Mouse (Mus musculus): ENCODE data around the gene Atp5g2. TPM values are rescaled to one million over a fixed set of nuclear protein-coding genes. Genes with fewer than 3 reads are reported as not detected.

The Atp5g2 gene
- polyA plus RNA-seq, 1 experiment from 2014 or later: 59.0 TPM

- under 1% methylated on average over 11 of the region's 11 CpGs for WGBS
- no peaks in the 10 kb centered on the region for H3K36me3 ChIP-seq
- ATAC-seq (ENCODE audit: insufficient number of reproducible peaks, low FRiP score, low TSS enrichment, low read depth): peak; percentile 59; the same call in 1 of the 2 replicates
- H3K9ac ChIP-seq: no peak overlapping the region
- no peak overlapping the region for H3K27ac ChIP-seq (replicated peaks)
- H3K9me3 ChIP-seq (replicated peaks): no peaks in the 10 kb centered on the region
- H3K27me3 ChIP-seq: peaks cover 84% of the 10 kb centered on the region
- peak overlapping the region; percentile 53 for H3K4me3 ChIP-seq (replicated peaks)
- peak overlapping the region; percentile 97 for H3K4me2 ChIP-seq (replicated peaks)
- H3K4me1 ChIP-seq: peaks cover 29% of the 10 kb centered on the region
These were observed 21.4 kb upstream of the Atp5g2 start for GRCm38 (mm10) chr15:102693600-102693999.

GRCm38 (mm10) chr15:102692991-102693411 lies 20.8 kb upstream of the Atp5g2 start:
- Histone ChIP-seq H3K27me3 (peaks cover 78% of the 10 kb centered on the region), H3K27ac (replicated peaks) (no peak overlapping the region), H3K36me3 (no peaks in the 10 kb centered on the region), H3K9me3 (replicated peaks) (no peaks in the 10 kb centered on the region), H3K4me3 (replicated peaks) (peak overlapping the region; percentile 53), H3K9ac (no peak overlapping the region; the same call in 1 of the 2 replicates), H3K4me2 (replicated peaks) (peak overlapping the region; percentile 97), H3K4me1 (peaks cover 29% of the 10 kb centered on the region)
- ATAC-seq (ENCODE audit: insufficient number of reproducible peaks, low FRiP score, low TSS enrichment, low read depth): peak; percentile 77
- 0% methylated on average over 32 of the region's 32 CpGs for WGBS

- no peak for ATAC-seq (ENCODE audit: insufficient number of reproducible peaks, low FRiP score, low TSS enrichment, low read depth)
- 3% methylated on average over 26 of the region's 26 CpGs for WGBS
- Histone ChIP-seq H3K4me3 (replicated peaks) (peak overlapping the region; percentile 53), H3K27ac (replicated peaks) (no peak overlapping the region), H3K4me1 (peaks cover 29% of the 10 kb centered on the region), H3K36me3 (no peaks in the 10 kb centered on the region), H3K9ac (no peak overlapping the region; the same call in 1 of the 2 replicates), H3K9me3 (replicated peaks) (no peaks in the 10 kb centered on the region), H3K27me3 (peaks cover 72% of the 10 kb centered on the region), H3K4me2 (replicated peaks) (peak overlapping the region; percentile 97)
These were observed 20.2 kb upstream of the Atp5g2 start for GRCm38 (mm10) chr15:102692321-102692804.

GRCm38 (mm10) chr15:102685791-102686190 lies 13.6 kb upstream of the Atp5g2 start:
- Histone ChIP-seq H3K27me3 (peaks cover 25% of the 10 kb centered on the region), H3K9ac (no peak overlapping the region), H3K4me2 (replicated peaks) (no peak overlapping the region), H3K4me1 (no peaks in the 10 kb centered on the region), H3K27ac (replicated peaks) (no peak overlapping the region), H3K36me3 (no peaks in the 10 kb centered on the region), H3K4me3 (replicated peaks) (no peak overlapping the region), H3K9me3 (replicated peaks) (no peaks in the 10 kb centered on the region)
- 20% methylated on average over 4 of the region's 4 CpGs for WGBS
- no peak for ATAC-seq (ENCODE audit: insufficient number of reproducible peaks, low FRiP score, low TSS enrichment, low read depth)

GRCm38 (mm10) chr15:102683670-102684069 lies 11.5 kb upstream of the Atp5g2 start:
- ATAC-seq (ENCODE audit: insufficient number of reproducible peaks, low FRiP score, low TSS enrichment, low read depth): no peak
- H3K4me3 ChIP-seq (replicated peaks): no peak overlapping the region
- H3K36me3 ChIP-seq: no peaks in the 10 kb centered on the region
- H3K4me1 ChIP-seq: no peaks in the 10 kb centered on the region
- no peak overlapping the region for H3K9ac ChIP-seq
- no peak overlapping the region for H3K27ac ChIP-seq (replicated peaks)
- no peaks in the 10 kb centered on the region for H3K9me3 ChIP-seq (replicated peaks)
- peaks cover 14% of the 10 kb centered on the region; the same call in 1 of the 2 replicates for H3K27me3 ChIP-seq
- no peak overlapping the region for H3K4me2 ChIP-seq (replicated peaks)
- WGBS: 5% methylated on average over 1 of the region's 1 CpGs

GRCm38 (mm10) chr15:102676345-102676744 lies 4.2 kb upstream of the Atp5g2 start:
- Histone ChIP-seq H3K9ac (no peak overlapping the region), H3K27me3 (no peaks in the 10 kb centered on the region), H3K4me2 (replicated peaks) (no peak overlapping the region), H3K4me1 (peaks cover 23% of the 10 kb centered on the region), H3K4me3 (replicated peaks) (no peak overlapping the region), H3K36me3 (no peaks in the 10 kb centered on the region), H3K9me3 (replicated peaks) (no peaks in the 10 kb centered on the region), H3K27ac (replicated peaks) (no peak overlapping the region)
- WGBS: 90% methylated on average over 2 of the region's 2 CpGs
- ATAC-seq (ENCODE audit: insufficient number of reproducible peaks, low FRiP score, low TSS enrichment, low read depth): no peak

- H3K4me3 ChIP-seq (replicated peaks): peak overlapping the region; percentile 57
- ATAC-seq (ENCODE audit: insufficient number of reproducible peaks, low FRiP score, low TSS enrichment, low read depth): peak; percentile 41
- no peaks in the 10 kb centered on the region for H3K36me3 ChIP-seq
- H3K27ac ChIP-seq (replicated peaks): peak overlapping the region; percentile 100
- no peaks in the 10 kb centered on the region for H3K27me3 ChIP-seq
- H3K9ac ChIP-seq: no peak overlapping the region
- 5% methylated on average over 10 of the region's 10 CpGs for WGBS
- peaks cover 40% of the 10 kb centered on the region for H3K4me1 ChIP-seq
- no peaks in the 10 kb centered on the region for H3K9me3 ChIP-seq (replicated peaks)
- H3K4me2 ChIP-seq (replicated peaks): peak overlapping the region; percentile 76
These were observed 1.4 kb upstream of the Atp5g2 start for GRCm38 (mm10) chr15:102673548-102673947.

GRCm38 (mm10) chr15:102671721-102672214 lies 384 bp downstream of the Atp5g2 start:
- Histone ChIP-seq H3K4me1 (peaks cover 40% of the 10 kb centered on the region), H3K9ac (peak overlapping the region; percentile 73), H3K4me3 (replicated peaks) (peak overlapping the region; percentile 57), H3K36me3 (peaks cover 13% of the 10 kb centered on the region), H3K4me2 (replicated peaks) (peak overlapping the region; percentile 76), H3K27ac (replicated peaks) (peak overlapping the region; percentile 100), H3K9me3 (replicated peaks) (no peaks in the 10 kb centered on the region), H3K27me3 (no peaks in the 10 kb centered on the region)
- peak; percentile 77 for ATAC-seq (ENCODE audit: insufficient number of reproducible peaks, low FRiP score, low TSS enrichment, low read depth)
- under 1% methylated on average over 30 of the region's 34 CpGs for WGBS

GRCm38 (mm10) chr15:102670767-102671575 lies 1.2 kb downstream of the Atp5g2 start:
- Histone ChIP-seq H3K4me1 (peaks cover 40% of the 10 kb centered on the region), H3K27ac (replicated peaks) (peak overlapping the region; percentile 100), H3K9me3 (replicated peaks) (no peaks in the 10 kb centered on the region), H3K36me3 (peaks cover 21% of the 10 kb centered on the region), H3K4me3 (replicated peaks) (peak overlapping the region; percentile 74), H3K27me3 (no peaks in the 10 kb centered on the region), H3K4me2 (replicated peaks) (peak overlapping the region; percentile 76), H3K9ac (peak overlapping the region; percentile 96)
- WGBS: 0% methylated on average over 53 of the region's 53 CpGs
- peak; percentile 91 for ATAC-seq (ENCODE audit: insufficient number of reproducible peaks, low FRiP score, low TSS enrichment, low read depth)

GRCm38 (mm10) chr15:102670281-102670680 lies 1.9 kb downstream of the Atp5g2 start:
- H3K4me3 ChIP-seq (replicated peaks): peak overlapping the region; percentile 74
- WGBS: 8% methylated on average over 6 of the region's 6 CpGs
- peak overlapping the region; percentile 96 for H3K9ac ChIP-seq
- H3K9me3 ChIP-seq (replicated peaks): no peaks in the 10 kb centered on the region
- H3K4me1 ChIP-seq: peaks cover 40% of the 10 kb centered on the region
- H3K4me2 ChIP-seq (replicated peaks): peak overlapping the region; percentile 76
- H3K27ac ChIP-seq (replicated peaks): peak overlapping the region; percentile 100
- peaks cover 24% of the 10 kb centered on the region for H3K36me3 ChIP-seq
- ATAC-seq (ENCODE audit: insufficient number of reproducible peaks, low FRiP score, low TSS enrichment, low read depth): no peak
- no peaks in the 10 kb centered on the region for H3K27me3 ChIP-seq

- ATAC-seq (ENCODE audit: insufficient number of reproducible peaks, low FRiP score, low TSS enrichment, low read depth): no peak
- H3K4me2 ChIP-seq (replicated peaks): peak overlapping the region; percentile 76
- WGBS: 75% methylated on average over 8 of the region's 8 CpGs
- H3K9ac ChIP-seq: no peak overlapping the region
- peak overlapping the region; percentile 17 for H3K4me3 ChIP-seq (replicated peaks)
- H3K27me3 ChIP-seq: no peaks in the 10 kb centered on the region
- H3K27ac ChIP-seq (replicated peaks): no peak overlapping the region
- H3K4me1 ChIP-seq: peaks cover 40% of the 10 kb centered on the region
- H3K9me3 ChIP-seq (replicated peaks): no peaks in the 10 kb centered on the region
- H3K36me3 ChIP-seq: peaks cover 30% of the 10 kb centered on the region
These were observed 2.6 kb downstream of the Atp5g2 start for GRCm38 (mm10) chr15:102669571-102669970.

All from embryonic facial prominence, embryonic 15.5 days (tissue).